Mouse (Mus musculus) B cell, adult (primary cell): ENCODE data around the gene Cep126. TPM values are rescaled to one million over a fixed set of nuclear protein-coding genes. Genes with fewer than 3 reads are reported as not detected.

Source experiments
- total RNA-seq: library from RNA; stranded (reverse); gene quantifications from 4 replicates; pipeline ENCODE4 v1.2.4, GENCODE M21; 2023; ENCODE audit not compliant: inconsistent age

The Cep126 gene
- total RNA-seq, result 0.13 TPM in 1 of 4 replicates, not detected in the others

DNA sequence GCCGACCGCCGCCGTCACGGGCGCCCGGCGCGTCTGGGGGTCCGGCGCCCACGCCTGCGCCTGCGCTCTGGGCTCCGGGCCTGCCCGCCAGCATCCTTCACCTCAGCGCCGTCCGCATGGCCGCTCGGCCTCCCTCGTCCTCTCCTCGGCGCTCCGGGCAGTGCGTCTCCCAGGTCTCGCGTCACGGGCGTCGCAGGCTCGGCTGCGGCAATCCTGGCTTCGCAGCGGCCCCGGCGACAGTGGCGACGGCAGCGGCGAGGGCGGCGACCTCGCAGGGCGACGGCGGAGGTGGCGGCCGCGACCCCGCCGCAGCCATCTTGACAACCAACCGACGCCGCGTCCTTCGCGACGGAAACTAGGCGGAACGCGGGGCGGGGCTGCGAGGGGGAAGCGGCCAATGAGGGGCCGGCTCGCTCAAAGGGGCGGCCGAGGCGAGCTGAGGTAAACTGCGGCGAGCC is at the start of gene Cep126:
Gene Cep126 (minus strand): TSS at position 178 of the 458 bp plus-strand sequence.

DNA sequence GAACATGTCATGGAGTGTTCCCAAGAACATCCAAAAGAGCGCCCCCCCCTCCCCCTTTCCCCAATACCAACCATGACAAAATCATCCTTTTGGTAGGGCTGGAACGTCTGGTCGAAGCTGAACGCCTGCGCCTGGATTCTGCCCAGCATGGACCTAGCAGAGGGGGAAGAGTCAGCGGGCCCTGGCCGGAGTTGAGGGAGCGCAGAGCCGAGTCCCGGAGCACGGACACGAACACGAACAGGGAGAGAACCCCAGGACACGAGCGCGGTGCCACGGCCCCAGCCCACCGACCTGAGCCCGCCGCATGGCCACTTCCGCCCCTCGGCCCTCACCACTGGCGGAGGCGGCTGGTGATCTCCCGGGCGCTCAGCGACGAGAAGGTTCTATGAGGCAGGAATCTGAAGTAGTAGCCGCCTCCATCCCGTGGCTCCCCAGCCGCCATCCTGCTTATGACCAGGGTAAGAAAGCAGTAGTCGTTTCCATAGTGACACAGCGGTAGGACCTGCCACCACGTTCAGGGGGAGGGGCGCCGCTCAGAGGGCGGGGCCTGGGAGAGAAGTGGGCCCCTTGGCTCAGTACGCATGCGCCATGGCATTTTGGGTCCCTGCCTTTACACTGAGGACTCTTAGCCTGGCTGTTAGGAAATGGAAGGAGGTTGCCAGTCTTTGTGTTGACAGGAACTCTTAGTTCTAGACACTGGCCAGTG is 91.6 kb downstream of the Cep126 start, which contains the start of gene Cfap300:
Gene Cfap300 (minus strand): TSS at position 486 of the 706 bp plus-strand sequence.

Other genes with a start within 250 kb of the Cep126 start
- gene Yap1, start 129.7 kb downstream of the Cep126 start, total RNA-seq, result not detected in 4 replicates
- not detected in 4 replicates for gene Cfap300, start 91.5 kb downstream of the Cep126 start, total RNA-seq